8 mouse cellular contexts compared by ENCODE assay signal in genomic region chr17:28341091-28341490, GRCm38 (mm10). TPM values are rescaled to one million over a fixed set of nuclear protein-coding genes. Genes with fewer than 3 reads are reported as not detected.
DNase-seq lines count a peak whose midpoint lies in the region; ATAC-seq and TF ChIP-seq lines count a peak whose summit lies in the region.

No protein-coding gene starts in this region.

- no peak overlapping the region for H3K4me3 ChIP-seq in embryonic fibroblast, embryonic 13.5 days (ENCODE audit: insufficient read depth, low read length)
- no peak overlapping the region for H3K4me3 ChIP-seq in kidney, adult 2 months (ENCODE audit: insufficient read depth, low read depth, low read length)
- H3K4me3 ChIP-seq in midbrain, postnatal 0 days (ENCODE audit: low read depth, low read length) = peak overlapping the region; percentile 13; the same call in 1 of the 2 replicates

- no peaks in the 10 kb centered on the region for H3K27me3 ChIP-seq in kidney, adult 2 months (replicated peaks; ENCODE audit: control insufficient read depth, insufficient read depth, low read length)
- H3K27me3 ChIP-seq in midbrain, postnatal 0 days (ENCODE audit: insufficient read depth, low read length) = no peaks in the 10 kb centered on the region
- H3K27me3 ChIP-seq in splenic B cell, adult 2 months (ENCODE audit: control insufficient read depth, insufficient read depth, low read length, poor library complexity, severe bottlenecking) = no peaks in the 10 kb centered on the region

- peak; percentile 24 for DNase-seq in thymus, postnatal 25 days
- DNase-seq in thymus, postnatal 0 days (ENCODE audit: low spot score) = no peak
- DNase-seq in heart, adult 8-10 months (ENCODE audit: low spot score) = peak; percentile 46
- peak; percentile 97 for DNase-seq in kidney, adult 2 months
- DNase-seq in liver = peak; percentile 88
- DNase-seq in midbrain, postnatal 0 days (ENCODE audit: low spot score) = peak; percentile 73
- DNase-seq in splenic B cell, adult 2 months (ENCODE audit: low read depth, low spot score) = peak; percentile 50

- H3K36me3 ChIP-seq in kidney, adult 2 months (ENCODE audit: control insufficient read depth, insufficient read depth, low read length) = no peaks in the 10 kb centered on the region
- no peaks in the 10 kb centered on the region for H3K36me3 ChIP-seq in midbrain, postnatal 0 days (ENCODE audit: insufficient read depth, low read length)
- H3K36me3 ChIP-seq in splenic B cell, adult 2 months (ENCODE audit: control insufficient read depth, insufficient read depth, low read length, poor library complexity, severe bottlenecking) = no peaks in the 10 kb centered on the region

- peak overlapping the region; percentile 91 for H3K27ac ChIP-seq in embryonic fibroblast, embryonic 13.5 days (ENCODE audit: insufficient read depth, low read length)
- H3K27ac ChIP-seq in kidney, adult 2 months (ENCODE audit: insufficient read depth, low read depth, low read length) = peak overlapping the region; percentile 13; the same call in 1 of the 2 replicates
- no peak overlapping the region for H3K27ac ChIP-seq in midbrain, postnatal 0 days (ENCODE audit: low read depth, low read length)

- H3K9me3 ChIP-seq in midbrain, postnatal 0 days (ENCODE audit: low read length) = no peaks in the 10 kb centered on the region

- TF ChIP-seq POLR2A in embryonic fibroblast, embryonic 13.5 days (IDR thresholded peaks at IDR 0.05; ENCODE audit: low read depth, low read length) = peak; percentile 70
- no peak for TF ChIP-seq POLR2A in kidney, adult 2 months (IDR thresholded peaks at IDR 0.05; ENCODE audit: low read depth, low read length)

- peaks cover 16% of the 10 kb centered on the region for H3K4me1 ChIP-seq in embryonic fibroblast, embryonic 13.5 days (ENCODE audit: control insufficient read depth, insufficient read depth, low read length)
- H3K4me1 ChIP-seq in kidney, adult 2 months (ENCODE audit: control insufficient read depth, insufficient read depth, low read length) = 0 out of 2 replicates have a peak, but pooled peaks cover 14% of the 10 kb centered on the region
- no peaks in the 10 kb centered on the region for H3K4me1 ChIP-seq in midbrain, postnatal 0 days (ENCODE audit: insufficient read depth, low read length)

- H3K4me2 ChIP-seq in midbrain, postnatal 0 days (ENCODE audit: low read depth, low read length, poor library complexity, severe bottlenecking) = peak overlapping the region; percentile 48

- no peak for TF ChIP-seq CTCF in embryonic fibroblast, embryonic 13.5 days (IDR thresholded peaks at IDR 0.05; ENCODE audit: borderline replicate concordance, insufficient read depth, low read length)
- TF ChIP-seq CTCF in kidney, adult 2 months (conservative IDR thresholded peaks at IDR 0.05; ENCODE audit: insufficient read depth, insufficient read length, low read depth, low read length) = no peak
- TF ChIP-seq CTCF in midbrain, postnatal 0 days (IDR thresholded peaks at IDR 0.05) = no peak

- 0 out of 2 replicates have a peak overlapping the region, but pooled peaks have one; percentile 29 for H3K9ac ChIP-seq in midbrain, postnatal 0 days (replicated peaks; ENCODE audit: low read length, poor library complexity, severe bottlenecking)

- 6% methylated on average over 26 of the region's 26 CpGs for WGBS in kidney, adult 2 months
- 10% methylated on average over 25 of the region's 26 CpGs for WGBS in midbrain, postnatal 0 days

- peak; percentile 64; the same call in 1 of the 2 replicates for ATAC-seq in midbrain, postnatal 0 days (ENCODE audit: low FRiP score)

RNA-seq across cellular contexts. Expression of gene Tead3, which starts 9.5 kb away (rescaled TPM):
- 2.1 and 2.2 TPM in 2 replicates for polyA plus RNA-seq in thymus, postnatal 0 days (2015; fragmentation: Nextera tagmentation; extraction: Ambion mirVana)
- polyA plus RNA-seq in embryonic fibroblast, embryonic 13.5 days (2011; ENCODE audit: insufficient read length, low read depth, missing spikeins) = 58.5 and 64.0 TPM in 2 replicates
- total RNA-seq in heart, adult 8-10 months (2022) = 10 to 100 TPM in 3 of 4 experiments, 1 to 10 TPM in 1; 8.4 to 15.6 (median 11.7) TPM
- polyA plus RNA-seq in kidney, adult 2 months (2012; rRNA removed) = 15.7 and 17.8 TPM in 2 replicates
- 4.8 and 5.4 TPM in 2 replicates for total RNA-seq in midbrain, postnatal 0 days (2014; rRNA removed)
- 1.2 and 1.3 TPM in 2 replicates for polyA plus RNA-seq in midbrain, postnatal 0 days (2015; fragmentation: Nextera tagmentation; extraction: Ambion mirVana)

RNA-seq across cellular contexts. Expression of gene Rpl10a, which starts 12.8 kb away (rescaled TPM):
- 790 and 815 TPM in 2 replicates for polyA plus RNA-seq in thymus, postnatal 0 days (2015; fragmentation: Nextera tagmentation; extraction: Ambion mirVana)
- 1,157 and 1,234 TPM in 2 replicates for polyA plus RNA-seq in embryonic fibroblast, embryonic 13.5 days (2011; ENCODE audit: insufficient read length, low read depth, missing spikeins)
- total RNA-seq in heart, adult 8-10 months (2022) = 100 to 1,000 TPM; 377 to 423 (median 382) TPM
- 2,603 and 2,904 TPM in 2 replicates for polyA plus RNA-seq in kidney, adult 2 months (2012; rRNA removed)
- total RNA-seq in midbrain, postnatal 0 days (2014; rRNA removed) = 810 and 1,016 TPM in 2 replicates
- 347 and 365 TPM in 2 replicates for polyA plus RNA-seq in midbrain, postnatal 0 days (2015; fragmentation: Nextera tagmentation; extraction: Ambion mirVana)

RNA-seq across cellular contexts. Expression of gene Tulp1, which starts 23.9 kb away (rescaled TPM):
- polyA plus RNA-seq in thymus, postnatal 0 days (2015; fragmentation: Nextera tagmentation; extraction: Ambion mirVana) = 0.54 and 0.56 TPM in 2 replicates
- polyA plus RNA-seq in embryonic fibroblast, embryonic 13.5 days (2011; ENCODE audit: insufficient read length, low read depth, missing spikeins) = 0.51 TPM in 1 of 2 replicates, not detected in the other
- not detected for total RNA-seq in heart, adult 8-10 months (2022)
- polyA plus RNA-seq in kidney, adult 2 months (2012; rRNA removed) = 0.11 TPM in 1 of 2 replicates, not detected in the other
- total RNA-seq in midbrain, postnatal 0 days (2014; rRNA removed) = 0.80 and 1.0 TPM in 2 replicates
- polyA plus RNA-seq in midbrain, postnatal 0 days (2015; fragmentation: Nextera tagmentation; extraction: Ambion mirVana) = 1.1 TPM in 2 replicates

RNA-seq across cellular contexts. Expression of gene Fance, which starts 27.8 kb away (rescaled TPM):
- 20.7 and 27.6 TPM in 2 replicates for polyA plus RNA-seq in thymus, postnatal 0 days (2015; fragmentation: Nextera tagmentation; extraction: Ambion mirVana)
- polyA plus RNA-seq in embryonic fibroblast, embryonic 13.5 days (2011; ENCODE audit: insufficient read length, low read depth, missing spikeins) = 22.3 and 23.4 TPM in 2 replicates
- total RNA-seq in heart, adult 8-10 months (2022) = 10 to 100 TPM in 3 of 4 experiments, 1 to 10 TPM in 1; 9.2 to 15.2 (median 12.3) TPM
- polyA plus RNA-seq in kidney, adult 2 months (2012; rRNA removed) = 11.4 and 12.1 TPM in 2 replicates
- total RNA-seq in midbrain, postnatal 0 days (2014; rRNA removed) = 33.4 and 33.6 TPM in 2 replicates
- polyA plus RNA-seq in midbrain, postnatal 0 days (2015; fragmentation: Nextera tagmentation; extraction: Ambion mirVana) = 26.1 and 28.6 TPM in 2 replicates
